ENCODE assay signal across 8 mouse cellular contexts in genomic region chr7:63758240-63758826, GRCm38 (mm10).
A peak's percentile ranks its signal among the peaks of the same experiment; 100 is the strongest.
DNase-seq lines count a peak whose midpoint lies in the region; ATAC-seq and TF ChIP-seq lines count a peak whose summit lies in the region.

No protein-coding gene starts in this region.

- H3K9me3 ChIP-seq in forebrain, embryonic 12.5 days: no peaks in the 10 kb centered on the region
- no peaks in the 10 kb centered on the region; the same call in 1 of the 2 replicates for H3K9me3 ChIP-seq in limb, embryonic 12.5 days

- peak overlapping the region; percentile 67 for H3K4me2 ChIP-seq in forebrain, embryonic 12.5 days
- H3K4me2 ChIP-seq in limb, embryonic 12.5 days: peak overlapping the region; percentile 67

- H3K9ac ChIP-seq in forebrain, embryonic 12.5 days: peak overlapping the region; percentile 49
- 0 out of 2 replicates have a peak overlapping the region, but pooled peaks have one; percentile 18 for H3K9ac ChIP-seq in limb, embryonic 12.5 days (replicated peaks)

- no peak for TF ChIP-seq CTCF in brain, embryonic 14.5 days (IDR thresholded peaks at IDR 0.05; ENCODE audit: borderline replicate concordance, extremely low read depth, insufficient read depth, insufficient read length)

- peak; percentile 64 for ATAC-seq in forebrain, embryonic 12.5 days (ENCODE audit: low FRiP score)
- ATAC-seq in limb, embryonic 12.5 days (ENCODE audit: insufficient number of reproducible peaks, insufficient read depth, low FRiP score, low TSS enrichment, low read depth): no peak

- TF ChIP-seq POLR2A in brain, embryonic 14.5 days (IDR thresholded peaks at IDR 0.05; ENCODE audit: borderline replicate concordance, extremely low read depth, insufficient read depth, insufficient read length, poor library complexity, severe bottlenecking): no peak

- peaks cover 35% of the 10 kb centered on the region for H3K4me1 ChIP-seq in forebrain, embryonic 12.5 days
- peaks cover 27% of the 10 kb centered on the region for H3K4me1 ChIP-seq in limb, embryonic 12.5 days (replicated peaks)

- H3K27ac ChIP-seq in forebrain, embryonic 12.5 days: no peak overlapping the region
- no peak overlapping the region for H3K27ac ChIP-seq in limb, embryonic 12.5 days

- H3K4me3 ChIP-seq in forebrain, embryonic 12.5 days (replicated peaks): peak overlapping the region; percentile 48
- H3K4me3 ChIP-seq in limb, embryonic 12.5 days (replicated peaks): peak overlapping the region; percentile 46

- peak; percentile 44 to 62 for DNase-seq in layer of hippocampus, postnatal 10 days (ENCODE audit: low spot score in 2 of 2)
- DNase-seq in layer of hippocampus, adult 9-10 months (ENCODE audit: low spot score): no peak
- DNase-seq in brain, embryonic 14.5 days (ENCODE audit: low read depth): peak; percentile 77
- peak; percentile 62 for DNase-seq in right cerebral cortex, postnatal 4 days
- no peak for DNase-seq in urinary bladder, adult 18-20 months (ENCODE audit: low spot score in 2 of 2)
- DNase-seq in gastrocnemius, postnatal 10 days: no peak

- WGBS in forebrain, embryonic 12.5 days: under 1% methylated on average over 92 of the region's 97 CpGs
- WGBS in limb, embryonic 12.5 days: under 1% methylated on average over 97 of the region's 97 CpGs

- H3K36me3 ChIP-seq in forebrain, embryonic 12.5 days (replicated peaks): no peaks in the 10 kb centered on the region
- no peaks in the 10 kb centered on the region for H3K36me3 ChIP-seq in limb, embryonic 12.5 days

- peaks cover 80% of the 10 kb centered on the region for H3K27me3 ChIP-seq in forebrain, embryonic 12.5 days
- H3K27me3 ChIP-seq in limb, embryonic 12.5 days: peaks cover 92% of the 10 kb centered on the region

Comparison
In these comparisons a context has a peak if more than half of its experiments do, and no peak if none do; other contexts are left out.
1. DNase-seq: peak in layer of hippocampus, postnatal 10 days (2 of 2), brain, embryonic 14.5 days (single experiment) and right cerebral cortex, postnatal 4 days (single experiment); none in layer of hippocampus, adult 9-10 months (single experiment), urinary bladder, adult 18-20 months (0 of 2) and gastrocnemius, postnatal 10 days (single experiment).